Mouse (Mus musculus): ENCODE measurements around the gene Sct. TPM values are rescaled to one million over a fixed set of nuclear protein-coding genes. Genes with fewer than 3 reads are reported as not detected.

Gene Sct
- polyA plus RNA-seq, 1 experiment from 2014 or later: 201 TPM

DNA sequence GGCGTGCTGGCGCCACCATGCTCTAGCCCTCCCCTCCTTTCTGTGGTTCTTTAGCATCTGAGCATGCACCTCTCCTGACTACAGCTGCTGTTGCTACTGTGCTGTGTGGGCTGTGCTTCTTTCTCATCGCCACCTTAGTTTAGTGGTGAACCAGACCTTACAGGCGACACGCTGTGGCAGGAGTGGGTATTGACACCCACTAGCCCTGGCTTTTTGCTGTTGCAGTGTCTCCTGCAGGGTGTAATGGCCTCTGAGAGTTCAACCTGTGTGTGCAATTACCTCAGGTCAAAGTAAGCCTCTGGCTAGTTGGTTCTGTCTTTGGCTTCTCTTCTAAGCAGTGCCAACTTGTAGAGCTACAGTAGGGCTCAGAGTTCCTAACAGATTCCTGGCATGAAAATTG is 37.0 kb upstream of the Sct start:
- ATAC-seq (replicated peaks; ENCODE audit: low FRiP score, low TSS enrichment, low read depth): 0 out of 2 replicates have a peak, but pooled peaks have one; percentile 46
- no peak overlapping the region for H3K27ac ChIP-seq (ENCODE audit: low read depth)

DNA sequence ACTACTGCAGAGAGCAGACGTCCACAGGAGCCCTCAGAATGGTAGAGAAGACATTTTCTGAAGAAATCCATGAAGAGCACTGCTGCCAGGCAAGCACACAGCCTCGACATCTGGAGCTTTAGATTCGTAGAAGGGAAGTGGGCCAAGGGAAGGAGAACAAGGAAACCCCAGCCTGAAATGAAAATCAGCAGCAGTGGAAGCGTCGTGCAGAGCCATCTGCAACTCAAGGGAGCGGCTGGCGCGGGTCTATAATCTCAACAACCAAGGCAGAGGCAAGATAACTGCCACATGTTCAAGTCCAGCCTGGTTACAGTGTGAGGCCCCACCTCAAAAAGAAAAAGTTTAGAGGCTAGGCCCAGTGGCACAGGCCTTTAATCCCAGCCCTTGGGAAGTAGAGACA is 36.1 kb upstream of the Sct start:
- ATAC-seq (replicated peaks; ENCODE audit: low FRiP score, low TSS enrichment, low read depth) (no peak), DNase-seq (ENCODE audit: low spot score) (no peak)
- Histone ChIP-seq H3K4me3 (ENCODE audit: low read depth, low read length) (no peak overlapping the region), H3K9ac (ENCODE audit: low read length) (no peak overlapping the region), H3K36me3 (ENCODE audit: control insufficient read depth, insufficient read depth, low read length) (peaks cover 97% of the 10 kb centered on the region), H3K4me1 (replicated peaks; ENCODE audit: control insufficient read depth, insufficient read depth, low read length) (no peaks in the 10 kb centered on the region), H3K9me3 (ENCODE audit: control insufficient read depth, low read length) (no peaks in the 10 kb centered on the region), H3K4me2 (ENCODE audit: low read length) (no peak overlapping the region), H3K27me3 (replicated peaks; ENCODE audit: control insufficient read depth, insufficient read depth, low read length) (no peaks in the 10 kb centered on the region), H3K27ac (ENCODE audit: low read depth) (no peak overlapping the region)
- 85% methylated on average over 8 of the region's 8 CpGs for WGBS

More for the DNA sequence above, 37.0 kb upstream of the Sct start:
- Histone ChIP-seq H3K36me3 (ENCODE audit: control insufficient read depth, insufficient read depth, low read length) (peaks cover 97% of the 10 kb centered on the region), H3K9ac (ENCODE audit: low read length) (no peak overlapping the region), H3K4me1 (replicated peaks; ENCODE audit: control insufficient read depth, insufficient read depth, low read length) (no peaks in the 10 kb centered on the region), H3K27me3 (replicated peaks; ENCODE audit: control insufficient read depth, insufficient read depth, low read length) (no peaks in the 10 kb centered on the region), H3K4me3 (ENCODE audit: low read depth, low read length) (no peak overlapping the region), H3K9me3 (ENCODE audit: control insufficient read depth, low read length) (no peaks in the 10 kb centered on the region), H3K4me2 (ENCODE audit: low read length) (no peak overlapping the region)
- whole genome bisulfite sequencing: 74% methylated on average over 5 of the region's 5 CpGs
- no peak for DNase-seq (ENCODE audit: low spot score)

DNA sequence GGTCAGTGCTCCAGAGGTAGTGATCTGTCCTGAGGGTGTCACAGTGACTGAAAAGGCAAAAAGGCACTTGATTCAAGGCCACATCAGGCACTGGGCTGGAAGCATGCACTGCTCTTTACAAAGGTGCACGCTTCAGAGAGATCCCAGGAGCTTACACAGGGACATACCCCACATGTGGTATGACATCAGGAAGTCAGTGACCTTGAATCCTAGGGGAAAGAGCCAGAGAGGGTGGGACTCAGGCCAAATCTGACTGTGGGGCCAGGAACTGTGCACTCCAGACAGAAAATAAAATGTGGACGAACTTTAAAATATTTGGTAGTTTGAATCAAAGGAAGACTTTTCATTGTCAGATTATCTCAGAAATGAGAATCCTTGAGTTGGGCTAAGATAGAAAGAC is 35.5 kb upstream of the Sct start:
- Histone ChIP-seq H3K9me3 (ENCODE audit: control insufficient read depth, low read length) (no peaks in the 10 kb centered on the region), H3K27me3 (replicated peaks; ENCODE audit: control insufficient read depth, insufficient read depth, low read length) (no peaks in the 10 kb centered on the region), H3K4me3 (ENCODE audit: low read depth, low read length) (no peak overlapping the region), H3K36me3 (ENCODE audit: control insufficient read depth, insufficient read depth, low read length) (peaks cover 97% of the 10 kb centered on the region), H3K27ac (ENCODE audit: low read depth) (no peak overlapping the region), H3K4me1 (replicated peaks; ENCODE audit: control insufficient read depth, insufficient read depth, low read length) (no peaks in the 10 kb centered on the region), H3K4me2 (ENCODE audit: low read length) (no peak overlapping the region), H3K9ac (ENCODE audit: low read length) (no peak overlapping the region)
- 94% methylated on average over 2 of the region's 2 CpGs for WGBS
- ATAC-seq (replicated peaks; ENCODE audit: low FRiP score, low TSS enrichment, low read depth) (no peak), DNase-seq (ENCODE audit: low spot score) (no peak)

DNA sequence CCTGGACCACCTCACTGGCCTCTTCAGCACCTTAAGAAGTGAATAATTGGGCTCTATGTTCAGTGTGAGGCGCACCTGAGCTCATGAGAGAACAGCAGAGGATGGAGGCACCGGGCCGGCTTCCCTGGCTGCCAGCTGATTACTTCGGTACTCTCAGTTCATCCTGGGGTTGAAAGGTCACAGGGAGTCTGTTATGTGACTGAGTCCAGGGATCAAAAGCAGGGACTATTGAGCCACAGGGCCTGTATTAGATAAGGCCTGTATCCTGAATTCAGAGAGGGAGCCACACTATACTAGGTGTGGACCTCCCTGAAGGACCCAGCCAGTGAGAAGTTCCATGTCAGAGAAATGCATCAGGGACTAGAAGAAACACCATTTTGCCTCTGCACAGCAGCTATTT is 25.6 kb upstream of the Sct start:
- Histone ChIP-seq H3K4me2 (ENCODE audit: low read length) (no peak overlapping the region), H3K4me3 (ENCODE audit: low read depth, low read length) (no peak overlapping the region), H3K27me3 (replicated peaks; ENCODE audit: control insufficient read depth, insufficient read depth, low read length) (no peaks in the 10 kb centered on the region), H3K27ac (ENCODE audit: low read depth) (no peak overlapping the region), H3K9me3 (ENCODE audit: control insufficient read depth, low read length) (no peaks in the 10 kb centered on the region), H3K36me3 (ENCODE audit: control insufficient read depth, insufficient read depth, low read length) (peaks cover 96% of the 10 kb centered on the region), H3K4me1 (replicated peaks; ENCODE audit: control insufficient read depth, insufficient read depth, low read length) (no peaks in the 10 kb centered on the region), H3K9ac (ENCODE audit: low read length) (no peak overlapping the region)
- DNase-seq (ENCODE audit: low spot score): no peak
- no peak for ATAC-seq (replicated peaks; ENCODE audit: low FRiP score, low TSS enrichment, low read depth)
- 80% methylated on average over 4 of the region's 4 CpGs for WGBS

DNA sequence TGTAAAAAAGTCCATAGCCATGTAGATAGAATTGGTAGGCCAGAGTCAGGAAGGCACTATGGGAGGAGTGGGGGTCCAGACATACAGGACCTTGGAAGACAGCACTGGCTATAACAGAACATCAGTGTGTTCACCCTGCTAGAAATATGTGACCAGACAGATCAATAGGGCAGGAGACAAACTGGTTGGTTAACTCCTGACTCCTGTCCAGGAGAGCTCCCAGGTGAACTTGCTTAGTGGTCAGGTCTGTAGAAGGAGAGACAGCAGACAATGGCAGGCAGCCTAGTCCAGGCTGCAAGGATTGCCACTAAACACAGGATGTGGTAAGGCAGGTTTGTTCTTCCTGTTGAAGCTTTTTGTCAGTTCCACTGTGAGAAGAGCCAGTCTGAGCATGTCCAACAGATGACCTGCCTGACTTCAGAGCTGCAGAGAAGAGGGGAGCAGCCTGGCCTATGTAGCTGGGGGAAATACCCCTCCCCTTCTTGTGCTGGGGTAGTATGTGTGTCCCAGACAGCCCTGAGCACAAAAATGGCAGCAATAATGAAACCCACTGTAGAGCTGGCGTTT is 23.9 kb upstream of the Sct start:
- no peak overlapping the region for H3K9ac ChIP-seq (ENCODE audit: low read length)
- DNase-seq (ENCODE audit: low spot score) (no peak), ATAC-seq (replicated peaks; ENCODE audit: low FRiP score, low TSS enrichment, low read depth) (no peak)
- H3K4me3 ChIP-seq (ENCODE audit: low read depth, low read length): no peak overlapping the region
- H3K27me3 ChIP-seq (replicated peaks; ENCODE audit: control insufficient read depth, insufficient read depth, low read length): no peaks in the 10 kb centered on the region
- H3K27ac ChIP-seq (ENCODE audit: low read depth): no peak overlapping the region
- H3K9me3 ChIP-seq (ENCODE audit: control insufficient read depth, low read length): no peaks in the 10 kb centered on the region
- WGBS: 84% methylated on average over 1 of the region's 1 CpGs
- H3K4me2 ChIP-seq (ENCODE audit: low read length): no peak overlapping the region
- H3K36me3 ChIP-seq (ENCODE audit: control insufficient read depth, insufficient read depth, low read length): peaks cover 89% of the 10 kb centered on the region
- no peaks in the 10 kb centered on the region for H3K4me1 ChIP-seq (replicated peaks; ENCODE audit: control insufficient read depth, insufficient read depth, low read length)

DNA sequence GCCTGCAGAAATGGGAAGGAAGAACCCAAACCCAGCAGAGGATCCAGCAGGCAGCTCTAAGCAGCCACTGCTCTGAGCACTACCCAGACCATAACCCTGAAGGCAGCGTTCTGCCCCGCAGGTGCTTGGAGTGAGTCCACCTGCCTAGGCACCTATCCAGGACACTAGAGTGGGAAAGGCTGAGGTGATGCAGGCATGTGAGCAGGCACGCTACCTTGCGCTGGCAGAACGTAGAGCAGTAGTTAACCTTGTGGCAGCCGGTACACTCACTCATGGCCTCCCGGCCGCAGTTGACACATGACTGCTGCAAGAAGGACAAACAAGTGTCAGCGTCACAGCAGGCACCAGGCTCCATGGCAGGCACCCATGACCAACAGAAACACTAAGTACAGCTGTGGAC is 22.5 kb upstream of the Sct start:
- Histone ChIP-seq H3K9me3 (ENCODE audit: control insufficient read depth, low read length) (no peaks in the 10 kb centered on the region), H3K36me3 (ENCODE audit: control insufficient read depth, insufficient read depth, low read length) (peaks cover 86% of the 10 kb centered on the region), H3K4me1 (replicated peaks; ENCODE audit: control insufficient read depth, insufficient read depth, low read length) (no peaks in the 10 kb centered on the region), H3K4me3 (ENCODE audit: low read depth, low read length) (no peak overlapping the region), H3K27ac (ENCODE audit: low read depth) (no peak overlapping the region), H3K9ac (ENCODE audit: low read length) (no peak overlapping the region), H3K27me3 (replicated peaks; ENCODE audit: control insufficient read depth, insufficient read depth, low read length) (no peaks in the 10 kb centered on the region), H3K4me2 (ENCODE audit: low read length) (no peak overlapping the region)
- DNase-seq (ENCODE audit: low spot score) (no peak), ATAC-seq (replicated peaks; ENCODE audit: low FRiP score, low TSS enrichment, low read depth) (no peak)
- WGBS: 99% methylated on average over 9 of the region's 9 CpGs

DNA sequence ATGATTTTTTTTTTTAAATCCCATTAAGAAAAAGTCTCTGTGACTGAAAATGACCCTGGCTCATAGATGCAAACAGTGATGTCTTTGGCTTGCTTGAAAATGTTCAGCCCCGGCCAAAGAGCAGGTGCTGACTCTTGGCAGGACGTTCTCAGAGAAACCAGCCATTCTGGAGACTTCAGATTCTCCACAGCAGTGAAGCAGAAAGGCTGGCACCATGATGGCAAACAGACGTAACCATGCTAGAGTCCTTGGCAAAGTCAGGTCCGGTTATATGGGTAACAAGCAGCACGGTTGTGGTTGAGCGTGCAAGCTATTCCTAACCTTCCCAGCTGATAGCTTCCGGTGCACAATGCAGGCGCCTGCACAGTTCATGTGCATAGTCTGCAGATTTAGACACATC is 20.2 kb upstream of the Sct start:
- DNase-seq (ENCODE audit: low spot score) (no peak), ATAC-seq (replicated peaks; ENCODE audit: low FRiP score, low TSS enrichment, low read depth) (no peak)
- H3K9me3 ChIP-seq (ENCODE audit: control insufficient read depth, low read length): no peaks in the 10 kb centered on the region
- no peak overlapping the region for H3K27ac ChIP-seq (ENCODE audit: low read depth)
- no peak overlapping the region for H3K4me3 ChIP-seq (ENCODE audit: low read depth, low read length)
- peaks cover 6% of the 10 kb centered on the region for H3K4me1 ChIP-seq (replicated peaks; ENCODE audit: control insufficient read depth, insufficient read depth, low read length)
- H3K27me3 ChIP-seq (replicated peaks; ENCODE audit: control insufficient read depth, insufficient read depth, low read length): peaks cover 20% of the 10 kb centered on the region
- H3K36me3 ChIP-seq (ENCODE audit: control insufficient read depth, insufficient read depth, low read length): peaks cover 66% of the 10 kb centered on the region
- H3K9ac ChIP-seq (ENCODE audit: low read length): no peak overlapping the region
- 93% methylated on average over 8 of the region's 8 CpGs for WGBS
- H3K4me2 ChIP-seq (ENCODE audit: low read length): no peak overlapping the region

DNA sequence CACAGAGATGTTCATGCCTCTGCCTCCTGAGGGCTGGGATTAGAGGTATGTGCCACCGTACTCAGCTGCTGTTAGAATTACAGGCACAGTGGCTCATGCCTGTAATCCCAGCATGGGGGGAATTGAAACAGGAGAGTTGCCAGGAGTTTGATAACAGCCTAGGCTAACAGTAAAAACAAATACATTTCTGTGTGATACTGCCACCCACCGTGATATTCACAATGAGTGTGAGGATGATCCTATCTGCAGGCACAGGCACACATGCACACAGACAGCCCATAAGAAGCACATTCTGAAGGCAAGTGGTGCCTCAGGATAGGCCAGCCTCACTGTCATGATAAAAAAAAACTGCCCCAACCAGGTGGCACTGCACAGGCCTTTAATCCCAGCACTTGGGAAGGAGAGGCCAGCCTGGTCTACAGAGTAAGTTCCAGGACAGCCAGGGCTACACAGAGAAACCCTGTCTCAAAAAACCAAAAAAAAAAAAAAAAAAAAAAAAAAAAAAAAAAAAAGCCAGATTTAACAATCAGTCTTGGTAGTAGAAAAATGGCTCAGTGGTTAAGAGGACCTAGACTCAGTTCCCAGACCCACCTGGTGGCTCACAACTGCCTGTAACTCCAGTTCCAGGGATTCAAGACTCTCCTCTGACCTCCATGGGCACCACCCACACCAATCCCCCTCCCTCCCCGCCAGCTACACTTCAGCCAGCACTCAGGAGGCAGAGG is 19.2 kb upstream of the Sct start:
- ATAC-seq (replicated peaks; ENCODE audit: low FRiP score, low TSS enrichment, low read depth): no peak
- Histone ChIP-seq H3K9ac (ENCODE audit: low read length) (no peak overlapping the region), H3K9me3 (ENCODE audit: control insufficient read depth, low read length) (no peaks in the 10 kb centered on the region), H3K36me3 (ENCODE audit: control insufficient read depth, insufficient read depth, low read length) (peaks cover 56% of the 10 kb centered on the region), H3K27ac (ENCODE audit: low read depth) (no peak overlapping the region), H3K4me1 (replicated peaks; ENCODE audit: control insufficient read depth, insufficient read depth, low read length) (peaks cover 13% of the 10 kb centered on the region), H3K4me3 (ENCODE audit: low read depth, low read length) (no peak overlapping the region), H3K4me2 (ENCODE audit: low read length) (no peak overlapping the region), H3K27me3 (replicated peaks; ENCODE audit: control insufficient read depth, insufficient read depth, low read length) (peaks cover 31% of the 10 kb centered on the region)
- WGBS: 74% methylated on average over 3 of the region's 3 CpGs
- no peak for DNase-seq (ENCODE audit: low spot score)

DNA sequence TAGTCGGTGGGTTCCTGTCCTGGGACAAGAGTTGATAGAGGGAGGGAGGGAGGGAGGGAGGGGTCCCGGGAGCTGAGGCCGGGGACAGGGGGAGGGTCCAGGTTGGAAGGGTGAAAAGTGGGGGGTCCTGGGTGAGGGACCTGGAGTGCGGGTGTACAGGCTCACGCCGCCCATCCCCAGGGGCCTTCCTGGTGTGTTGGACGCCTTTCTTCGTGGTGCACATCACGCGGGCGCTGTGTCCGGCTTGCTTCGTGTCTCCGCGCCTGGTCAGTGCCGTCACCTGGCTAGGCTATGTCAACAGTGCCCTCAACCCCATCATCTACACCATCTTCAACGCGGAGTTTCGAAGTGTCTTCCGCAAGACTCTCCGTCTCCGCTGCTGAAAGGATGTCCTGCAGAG is 15.5 kb upstream of the Sct start:
- Histone ChIP-seq H3K36me3 (ENCODE audit: control insufficient read depth, insufficient read depth, low read length) (peaks cover 21% of the 10 kb centered on the region), H3K27me3 (replicated peaks; ENCODE audit: control insufficient read depth, insufficient read depth, low read length) (peaks cover 57% of the 10 kb centered on the region), H3K27ac (ENCODE audit: low read depth) (no peak overlapping the region), H3K4me3 (ENCODE audit: low read depth, low read length) (peak overlapping the region; percentile 31), H3K9ac (ENCODE audit: low read length) (no peak overlapping the region), H3K4me2 (ENCODE audit: low read length) (peak overlapping the region; percentile 69), H3K9me3 (ENCODE audit: control insufficient read depth, low read length) (no peaks in the 10 kb centered on the region), H3K4me1 (replicated peaks; ENCODE audit: control insufficient read depth, insufficient read depth, low read length) (peaks cover 18% of the 10 kb centered on the region)
- 6% methylated on average over 22 of the region's 22 CpGs for WGBS
- ATAC-seq (replicated peaks; ENCODE audit: low FRiP score, low TSS enrichment, low read depth): no peak
- DNase-seq (ENCODE audit: low spot score): peak; percentile 66
